Mouse (Mus musculus) forebrain, postnatal 0 days (tissue): ENCODE data around the gene Tekt3. TPM values are rescaled to one million over a fixed set of nuclear protein-coding genes. Genes with fewer than 3 reads are reported as not detected.

ENCODE experiments used
- ATAC-seq: fragments of 200-750 bp; cut with Nextera tagmentation; 2 replicates; pipeline ENCODE4 v1.8.0; 2017; ENCODE audit warnings: mild to moderate bottlenecking, moderate library complexity
- DNase-seq: peaks from one replicate; pipeline ENCODE4 v3.0.0-alpha.2; 2015
- H3K27ac ChIP-seq: fragments of 300-500 bp; sonication (generic); 2 replicates; pipeline ENCODE4 v1.5.1; 2014; ENCODE audit warnings: low read depth, mild to moderate bottlenecking, antibody characterized with exemption, low read length, moderate library complexity, mixed read lengths
- H3K27me3 ChIP-seq: fragments of 300-500 bp; sonication (generic); 2 replicates; pipeline ENCODE4 v1.6.1; 2014; ENCODE audit warnings: mild to moderate bottlenecking, low read length, mixed read lengths; ENCODE audit not compliant: insufficient read depth
- H3K36me3 ChIP-seq: fragments of 300-500 bp; sonication (generic); 2 replicates; pipeline ENCODE4 v1.6.1; 2014; ENCODE audit warnings: mild to moderate bottlenecking, moderate library complexity; ENCODE audit not compliant: insufficient read depth
- H3K4me1 ChIP-seq: fragments of 300-500 bp; sonication (generic); 2 replicates; pipeline ENCODE4 v1.6.1; 2014; ENCODE audit warnings: antibody characterized with exemption; ENCODE audit not compliant: insufficient read depth
- H3K4me2 ChIP-seq: fragments of 300-500 bp; sonication (generic); 2 replicates; pipeline ENCODE4 v1.6.1; 2014; ENCODE audit warnings: low read depth, mild to moderate bottlenecking, moderate library complexity
- H3K4me3 ChIP-seq: fragments of 300-500 bp; sonication (generic); 2 replicates; pipeline ENCODE4 v1.5.1; 2014; ENCODE audit warnings: low read depth, low read length, mixed read lengths
- H3K9ac ChIP-seq: fragments of 300-500 bp; sonication (generic); 2 replicates; pipeline ENCODE4 v1.6.1; 2014; ENCODE audit warnings: mild to moderate bottlenecking
- H3K9me3 ChIP-seq: fragments of 300-500 bp; sonication (generic); 2 replicates; pipeline ENCODE4 v1.6.1; 2016; ENCODE audit warnings: low read length
- CTCF ChIP-seq: sonication (generic); IDR thresholded peaks from 2 replicates; pipeline ENCODE4 v1.5.1; 2016; ENCODE audit warnings: antibody characterized with exemption, control low read depth, low read depth
- WGBS: fragments of 180-500 bp; shearing (Covaris S2); extraction: QIAGEN DNeasy Blood & Tissue Kit; methylation state at CpG from one replicate; pipeline ENCODE4 v1.1.7; 2014; 5-methylcytosine and 5-hydroxymethylcytosine counted together
- polyA plus RNA-seq: library from polyadenylated mRNA; unstranded; fragments of >200 nt; fragmentation: Nextera tagmentation; extraction: Ambion mirVana; gene quantifications from 2 replicates; pipeline ENCODE4 v1.2.1, GENCODE M21; 2015
- total RNA-seq: library from RNA; depleted of rRNA; stranded (reverse); fragments of >200 nt; gene quantifications from 2 replicates; pipeline ENCODE4 v1.2.3, GENCODE M21; 2014

The Tekt3 gene
- total and polyA plus RNA-seq, 2 experiments from 2014 or later, result 0.17 to 0.19 TPM

- ATAC-seq, result no peak
- no peak overlapping the region for H3K4me2 ChIP-seq
- 61% methylated on average over 15 of the region's 15 CpGs for WGBS
- peaks cover 20% of the 10 kb centered on the region for H3K27me3 ChIP-seq
- no peak for DNase-seq
- no peak overlapping the region for H3K4me3 ChIP-seq
- no peak overlapping the region for H3K27ac ChIP-seq
- H3K9ac ChIP-seq, result 0 out of 2 replicates have a peak overlapping the region, but pooled peaks have one; percentile 14
- peaks cover 3% of the 10 kb centered on the region; the same call in 1 of the 2 replicates for H3K4me1 ChIP-seq
- no peaks in the 10 kb centered on the region for H3K36me3 ChIP-seq
- H3K9me3 ChIP-seq, result no peaks in the 10 kb centered on the region
- TF ChIP-seq CTCF, result no peak
Observed at GRCm38 (mm10) chr11:63134742-63135482, 73.5 kb downstream of the Tekt3 start.

- Histone ChIP-seq H3K9me3 (no peaks in the 10 kb centered on the region), H3K27ac (no peak overlapping the region; the same call in 1 of the 2 replicates), H3K4me3 (no peak overlapping the region), H3K4me2 (no peak overlapping the region), H3K27me3 (peaks cover 15% of the 10 kb centered on the region), H3K4me1 (peaks cover 3% of the 10 kb centered on the region; the same call in 1 of the 2 replicates), H3K9ac (0 out of 2 replicates have a peak overlapping the region, but pooled peaks have one; percentile 14), H3K36me3 (no peaks in the 10 kb centered on the region)
- TF ChIP-seq CTCF, result peak; percentile 100
- WGBS, result 1% methylated on average over 8 of the region's 8 CpGs
- ATAC-seq, result peak; percentile 80
- peak; percentile 94 for DNase-seq
Observed at GRCm38 (mm10) chr11:63135622-63136021, 74.2 kb downstream of the Tekt3 start.

GRCm38 (mm10) chr11:63136205-63136604, 74.8 kb downstream of the Tekt3 start:
- no peak overlapping the region for H3K4me3 ChIP-seq
- TF ChIP-seq CTCF, result no peak
- peaks cover 10% of the 10 kb centered on the region; the same call in 1 of the 2 replicates for H3K27me3 ChIP-seq
- no peak for DNase-seq
- H3K4me1 ChIP-seq, result no peaks in the 10 kb centered on the region
- H3K36me3 ChIP-seq, result no peaks in the 10 kb centered on the region
- no peaks in the 10 kb centered on the region for H3K9me3 ChIP-seq
- no peak overlapping the region; the same call in 1 of the 2 replicates for H3K27ac ChIP-seq
- no peak for ATAC-seq
- 55% methylated on average over 6 of the region's 6 CpGs for WGBS
- H3K9ac ChIP-seq, result no peak overlapping the region
- no peak overlapping the region for H3K4me2 ChIP-seq

- TF ChIP-seq CTCF, result no peak
- H3K9ac ChIP-seq, result no peak overlapping the region
- no peak for DNase-seq
- H3K4me1 ChIP-seq, result no peaks in the 10 kb centered on the region
- 68% methylated on average over 4 of the region's 4 CpGs for WGBS
- H3K4me3 ChIP-seq, result no peak overlapping the region
- H3K36me3 ChIP-seq, result no peaks in the 10 kb centered on the region
- peaks cover 5% of the 10 kb centered on the region; the same call in 1 of the 2 replicates for H3K27me3 ChIP-seq
- H3K27ac ChIP-seq, result no peak overlapping the region
- no peaks in the 10 kb centered on the region for H3K9me3 ChIP-seq
- no peak for ATAC-seq
- H3K4me2 ChIP-seq, result no peak overlapping the region
Observed at GRCm38 (mm10) chr11:63136836-63137416, 75.5 kb downstream of the Tekt3 start.

GRCm38 (mm10) chr11:63138739-63139138, 77.3 kb downstream of the Tekt3 start:
- 64% methylated on average over 3 of the region's 3 CpGs for WGBS
- H3K4me1 ChIP-seq, result no peaks in the 10 kb centered on the region
- no peak overlapping the region for H3K27ac ChIP-seq
- no peak overlapping the region for H3K9ac ChIP-seq
- no peak overlapping the region for H3K4me3 ChIP-seq
- DNase-seq (no peak), ATAC-seq (no peak)
- H3K36me3 ChIP-seq, result no peaks in the 10 kb centered on the region
- H3K9me3 ChIP-seq, result no peaks in the 10 kb centered on the region
- H3K4me2 ChIP-seq, result no peak overlapping the region
- no peaks in the 10 kb centered on the region; the same call in 1 of the 2 replicates for H3K27me3 ChIP-seq
- no peak for TF ChIP-seq CTCF

- Histone ChIP-seq H3K9ac (no peak overlapping the region), H3K27ac (no peak overlapping the region), H3K27me3 (no peaks in the 10 kb centered on the region), H3K4me2 (no peak overlapping the region), H3K4me3 (no peak overlapping the region), H3K36me3 (no peaks in the 10 kb centered on the region), H3K9me3 (no peaks in the 10 kb centered on the region), H3K4me1 (no peaks in the 10 kb centered on the region)
- no peak for TF ChIP-seq CTCF
- DNase-seq (no peak), ATAC-seq (no peak)
- 91% methylated on average over 5 of the region's 5 CpGs for WGBS
Observed at GRCm38 (mm10) chr11:63142311-63142710, 80.9 kb downstream of the Tekt3 start.

- Histone ChIP-seq H3K4me3 (no peak overlapping the region), H3K36me3 (no peaks in the 10 kb centered on the region), H3K9me3 (no peaks in the 10 kb centered on the region), H3K4me1 (no peaks in the 10 kb centered on the region), H3K27ac (no peak overlapping the region), H3K27me3 (no peaks in the 10 kb centered on the region), H3K4me2 (no peak overlapping the region), H3K9ac (no peak overlapping the region)
- TF ChIP-seq CTCF, result no peak
- no peak for ATAC-seq
- WGBS, result 87% methylated on average over 4 of the region's 4 CpGs
- DNase-seq, result no peak
Observed at GRCm38 (mm10) chr11:63142816-63143215, 81.4 kb downstream of the Tekt3 start.
